Mouse (Mus musculus) ES-Bruce4 (cell line): Measurements from ENCODE around the gene Col18a1. TPM values are rescaled to one million over a fixed set of nuclear protein-coding genes. Genes with fewer than 3 reads are reported as not detected.

Source experiments
- H3K27ac ChIP-seq: 2 replicates; pipeline ENCODE4 v1.5.1; 2012; ENCODE audit warnings: low read length, inconsistent platforms; ENCODE audit not compliant: insufficient read depth
- H3K27me3 ChIP-seq: 2 replicates; pipeline ENCODE4 v1.6.1; 2012; ENCODE audit warnings: mild to moderate bottlenecking, low read length, inconsistent platforms; ENCODE audit not compliant: control insufficient read depth, poor library complexity, insufficient read depth, severe bottlenecking
- H3K36me3 ChIP-seq: 2 replicates; pipeline ENCODE4 v1.6.1; 2012; ENCODE audit warnings: inconsistent platforms, mild to moderate bottlenecking, low read length, moderate library complexity; ENCODE audit not compliant: control insufficient read depth, poor library complexity, insufficient read depth, severe bottlenecking
- H3K4me1 ChIP-seq: one replicate; pipeline ENCODE4 v1.8.1; 2011; ENCODE audit warnings: low read length; ENCODE audit not compliant: control insufficient read depth, insufficient read depth
- H3K4me3 ChIP-seq: 2 replicates; pipeline ENCODE4 v1.5.1; 2011; ENCODE audit warnings: low read depth, mild to moderate bottlenecking, low read length
- H3K9ac ChIP-seq: 2 replicates; pipeline ENCODE4 v1.6.1; 2012; ENCODE audit warnings: low read depth, mild to moderate bottlenecking, inconsistent platforms; ENCODE audit not compliant: poor library complexity, severe bottlenecking
- H3K9me3 ChIP-seq: replicated peaks from 2 replicates; pipeline ENCODE4 v1.6.1; 2012; ENCODE audit warnings: mild to moderate bottlenecking, low read length, inconsistent platforms; ENCODE audit not compliant: control insufficient read depth, poor library complexity, insufficient read depth, severe bottlenecking
- CTCF ChIP-seq: IDR thresholded peaks from one replicate; pipeline ENCODE4 v1.8.1; 2011; ENCODE audit warnings: low read depth, low read length
- EP300 ChIP-seq: IDR thresholded peaks from 2 replicates; pipeline ENCODE4 v1.6.1; 2011; ENCODE audit warnings: low read depth, low read length; ENCODE audit not compliant: insufficient read depth
- POLR2A ChIP-seq: IDR thresholded peaks from one replicate; pipeline ENCODE4 v1.8.1; 2011; ENCODE audit warnings: low read length; ENCODE audit not compliant: insufficient read depth
- polyA plus RNA-seq: library from polyadenylated mRNA; stranded (reverse); fragments of >200 nt; gene quantifications from 2 replicates; pipeline ENCODE4 v1.2.4, GENCODE M21; 2011; ENCODE audit warnings: low read depth; ENCODE audit not compliant: missing spikeins, insufficient read depth, insufficient read length

Gene Col18a1
- polyA plus RNA-seq, 1 experiment = 273 TPM

- TF ChIP-seq EP300 = no peak
- TF ChIP-seq POLR2A = no peak
- no peak for TF ChIP-seq CTCF
- Histone ChIP-seq H3K27me3 (no peaks in the 10 kb centered on the region), H3K4me3 (no peak overlapping the region), H3K4me1 (peaks cover 5% of the 10 kb centered on the region), H3K27ac (no peak overlapping the region), H3K9me3 (no peaks in the 10 kb centered on the region), H3K9ac (no peak overlapping the region), H3K36me3 (no peaks in the 10 kb centered on the region)
These were observed 44.3 kb upstream of the Col18a1 start for GRCm38 (mm10) chr10:77210666-77211065.

- no peak overlapping the region for H3K27ac ChIP-seq
- TF ChIP-seq CTCF (no peak), POLR2A (no peak), EP300 (no peak)
These were observed 42.9 kb upstream of the Col18a1 start for GRCm38 (mm10) chr10:77209261-77209660.

GRCm38 (mm10) chr10:77206565-77207079 lies 40.3 kb upstream of the Col18a1 start:
- Histone ChIP-seq H3K4me3 (no peak overlapping the region), H3K9me3 (no peaks in the 10 kb centered on the region), H3K9ac (no peak overlapping the region), H3K27me3 (no peaks in the 10 kb centered on the region), H3K4me1 (peaks cover 5% of the 10 kb centered on the region), H3K27ac (peak overlapping the region; percentile 63), H3K36me3 (no peaks in the 10 kb centered on the region)
- TF ChIP-seq POLR2A (no peak), EP300 (no peak), CTCF (no peak)

More at GRCm38 (mm10) chr10:77209261-77209660, 42.9 kb upstream of the Col18a1 start:
- H3K4me1 ChIP-seq = peaks cover 5% of the 10 kb centered on the region
- no peak overlapping the region for H3K4me3 ChIP-seq
- no peaks in the 10 kb centered on the region for H3K9me3 ChIP-seq
- H3K36me3 ChIP-seq = no peaks in the 10 kb centered on the region
- H3K27me3 ChIP-seq = no peaks in the 10 kb centered on the region
- no peak overlapping the region for H3K9ac ChIP-seq

GRCm38 (mm10) chr10:77206134-77206533 lies 39.8 kb upstream of the Col18a1 start:
- H3K27me3 ChIP-seq = no peaks in the 10 kb centered on the region
- H3K4me1 ChIP-seq = peaks cover 5% of the 10 kb centered on the region
- H3K9ac ChIP-seq = no peak overlapping the region
- H3K36me3 ChIP-seq = no peaks in the 10 kb centered on the region
- no peak overlapping the region for H3K4me3 ChIP-seq
- no peaks in the 10 kb centered on the region for H3K9me3 ChIP-seq
- TF ChIP-seq CTCF (no peak), EP300 (no peak), POLR2A (no peak)
- peak overlapping the region; percentile 63 for H3K27ac ChIP-seq

- Histone ChIP-seq H3K36me3 (no peaks in the 10 kb centered on the region), H3K4me1 (peaks cover 14% of the 10 kb centered on the region), H3K9me3 (no peaks in the 10 kb centered on the region), H3K27me3 (no peaks in the 10 kb centered on the region), H3K4me3 (no peak overlapping the region), H3K9ac (no peak overlapping the region), H3K27ac (no peak overlapping the region)
- TF ChIP-seq CTCF (no peak), EP300 (no peak)
These were observed 37.6 kb upstream of the Col18a1 start for GRCm38 (mm10) chr10:77203960-77204359.

- H3K4me1 ChIP-seq = peaks cover 18% of the 10 kb centered on the region
- no peaks in the 10 kb centered on the region for H3K9me3 ChIP-seq
- peak overlapping the region; percentile 72 for H3K27ac ChIP-seq
- TF ChIP-seq CTCF (no peak), EP300 (peak; percentile 91; the same call in 1 of the 2 replicates), POLR2A (no peak)
- no peaks in the 10 kb centered on the region for H3K27me3 ChIP-seq
- no peak overlapping the region for H3K9ac ChIP-seq
- no peaks in the 10 kb centered on the region for H3K36me3 ChIP-seq
- H3K4me3 ChIP-seq = no peak overlapping the region
These were observed 35.6 kb upstream of the Col18a1 start for GRCm38 (mm10) chr10:77201919-77202318.
